Mouse (Mus musculus) embryonic stem cell, embryonic (primary cell): ENCODE measurements around the gene Cpsf4l.

Experiments
- CTCF ChIA-PET, 4 experiments: fragments of 300-600 bp in 2 of 4; fragments of 350-600 bp in 2 of 4; sonication (Branson Sonifier 250); formaldehyde crosslinking; loops; one replicate each; lab custom pipeline; 2022; ENCODE audit warnings: inconsistent platforms in 2 of 4; lab: Charles Lee
- POLR2A ChIA-PET, 4 experiments: fragments of 300-600 bp in 2 of 4; fragments of 350-600 bp in 2 of 4; sonication (Branson Sonifier 250); formaldehyde crosslinking; loops; one replicate each; lab custom pipeline; 2022; ENCODE audit warnings: antibody characterized with exemption in 4 of 4, inconsistent platforms in 1 of 4; lab: Charles Lee

The Cpsf4l gene

GRCm38 (mm10) chr11:113654105-113654504 is 55.7 kb downstream of the Cpsf4l start:
- POLR2A ChIA-PET = interaction anchor here in 3 of 4 experiments (0.7 to 5.3 kb wide), 10 partner anchors 13 to 163 kb away, joined by 3 to 28 read pairs (median 4); partner anchors contain the start of gene Sstr2 (in 1 of the 3)
- CTCF ChIA-PET = interaction anchor here in 2 of 4 experiments (0.6 to 8.5 kb wide), 5 partner anchors 13 to 181 kb away, joined by 3 to 78 read pairs (median 4); no protein-coding TSS in a partner anchor

GRCm38 (mm10) chr11:113652516-113652915 is 57.3 kb downstream of the Cpsf4l start:
- ChIA-PET POLR2A (interaction anchor here (0.9 to 2.4 kb wide), 21 partner anchors 8 to 451 kb away, joined by 3 to 11 read pairs (median 5); partner anchors contain the start of genes Cdc42ep4 (in 2 of the 4), D11Wsu47e (in 2 of the 4), Fam104a (in 2 of the 4) and Cpsf4l (in 1 of the 4)), CTCF (interaction anchor here (0.5 to 8.5 kb wide), 34 partner anchors 8 to 706 kb away, joined by 3 to 78 read pairs (median 4); partner anchors contain the start of genes D11Wsu47e (in 2 of the 4) and Fam104a (in 2 of the 4))

- POLR2A ChIA-PET = interaction anchor here (0.6 to 2.4 kb wide), 32 partner anchors 9 to 519 kb away, joined by 3 to 11 read pairs (median 4); partner anchors contain the start of genes Cdc42ep4 (in 3 of the 4), D11Wsu47e (in 2 of the 4), Fam104a (in 2 of the 4) and Cpsf4l (in 1 of the 4)
- CTCF ChIA-PET = interaction anchor here (0.5 to 8.5 kb wide), 48 partner anchors 9 to 449 kb away, joined by 3 to 78 read pairs (median 4); partner anchors contain the start of genes D11Wsu47e (in 2 of the 4), Fam104a (in 2 of the 4) and Cdc42ep4 (in 1 of the 4)
Measured at GRCm38 (mm10) chr11:113651907-113652273, 57.9 kb downstream of the Cpsf4l start.

- POLR2A ChIA-PET = interaction anchor here (0.6 to 2.4 kb wide), 32 partner anchors 9 to 519 kb away, joined by 3 to 11 read pairs (median 4); partner anchors contain the start of genes Cdc42ep4 (in 3 of the 4), D11Wsu47e (in 2 of the 4), Fam104a (in 2 of the 4) and Cpsf4l (in 1 of the 4)
- CTCF ChIA-PET = interaction anchor here (0.5 to 8.5 kb wide), 42 partner anchors 9 to 420 kb away, joined by 3 to 78 read pairs (median 4); partner anchors contain the start of genes Cdc42ep4 (in 1 of the 4), D11Wsu47e (in 1 of the 4) and Fam104a (in 1 of the 4)
Measured at GRCm38 (mm10) chr11:113651206-113651906, 58.5 kb downstream of the Cpsf4l start.

- POLR2A ChIA-PET = interaction anchor here (0.5 to 2.3 kb wide), 20 partner anchors 9 to 1072 kb away, joined by 3 to 8 read pairs (median 4); partner anchors contain the start of genes D11Wsu47e (in 2 of the 4), Fam104a (in 2 of the 4), Cdc42ep4 (in 1 of the 4) and Cpsf4l (in 1 of the 4)
- CTCF ChIA-PET = interaction anchor here (0.5 to 8.5 kb wide), 11 partner anchors 12 to 214 kb away, joined by 3 to 78 read pairs (median 5); partner anchors contain the start of gene Sstr2 (in 1 of the 4)
Measured at GRCm38 (mm10) chr11:113649353-113650210, 60.2 kb downstream of the Cpsf4l start, which contains the start of gene Slc39a11. Gene Slc39a11 (minus strand): TSS chr11:113650079.

- CTCF ChIA-PET = interaction anchor here (0.5 to 8.5 kb wide), 16 partner anchors 18 to 323 kb away, joined by 3 to 78 read pairs (median 4); partner anchors contain the start of gene Sstr2 (in 1 of the 4)
- POLR2A ChIA-PET = interaction anchor here in 2 of 4 experiments (0.7 to 2.3 kb wide), 15 partner anchors 10 to 350 kb away, joined by 3 to 8 read pairs (median 4); partner anchors contain the start of genes D11Wsu47e (in 2 of the 2), Fam104a (in 2 of the 2), Cdc42ep4 (in 1 of the 2) and Cpsf4l (in 1 of the 2)
Measured at GRCm38 (mm10) chr11:113648690-113649352, 61.0 kb downstream of the Cpsf4l start, which contains the start of gene Cog1. Gene Cog1 (plus strand): TSS chr11:113649169.
